Mouse (Mus musculus) right cerebral cortex, postnatal 10 days (tissue): ENCODE measurements around the gene 2410004B18Rik.

Experiments used
- DNase-seq, 2 experiments: peaks; one replicate each; pipeline ENCODE4 v3.0.0; 2021; ENCODE audit warnings: low spot score in 2 of 2

The 2410004B18Rik gene

DNA sequence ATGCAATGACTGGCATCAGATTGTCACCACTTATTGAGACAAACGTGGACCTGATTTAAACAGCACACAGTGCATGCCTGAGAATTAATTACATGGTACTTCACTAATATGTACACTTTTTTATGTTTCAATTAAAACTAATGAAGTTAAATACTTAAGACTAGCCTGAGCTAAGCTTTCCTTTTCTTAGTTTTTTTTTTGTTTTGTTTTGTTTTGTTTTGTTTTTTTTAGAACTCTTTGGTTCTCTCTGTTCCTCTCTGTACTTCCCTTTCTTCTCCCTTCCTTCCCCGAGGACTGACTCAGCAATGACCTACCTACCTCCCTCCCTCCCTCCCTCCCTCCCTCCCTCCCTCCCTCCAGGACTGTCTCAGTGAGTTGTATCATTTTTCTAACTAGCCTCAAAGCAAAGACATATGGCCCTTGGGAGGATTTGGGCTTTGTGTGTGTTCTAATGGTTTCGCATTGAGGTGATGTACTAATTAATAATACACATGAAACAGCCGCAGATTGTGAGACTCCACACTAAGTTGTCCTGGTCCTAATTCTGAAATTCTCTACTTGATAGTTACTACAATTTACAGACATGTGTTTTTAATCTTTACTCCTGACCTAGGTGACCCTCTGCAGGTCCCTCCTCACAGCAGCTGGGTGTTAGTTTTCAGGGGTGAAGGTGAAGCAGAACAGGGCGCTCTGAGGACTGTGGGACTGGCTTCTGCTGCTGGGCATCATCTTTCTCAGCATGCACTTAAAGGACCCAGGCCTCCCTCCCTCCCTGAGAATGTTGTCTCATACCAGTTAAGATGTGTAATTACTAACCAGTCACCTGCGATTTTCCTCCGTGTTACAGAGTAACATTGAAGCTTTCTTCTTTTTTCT lies 8.1 kb upstream of the 2410004B18Rik start:
- no peak for DNase-seq

DNA sequence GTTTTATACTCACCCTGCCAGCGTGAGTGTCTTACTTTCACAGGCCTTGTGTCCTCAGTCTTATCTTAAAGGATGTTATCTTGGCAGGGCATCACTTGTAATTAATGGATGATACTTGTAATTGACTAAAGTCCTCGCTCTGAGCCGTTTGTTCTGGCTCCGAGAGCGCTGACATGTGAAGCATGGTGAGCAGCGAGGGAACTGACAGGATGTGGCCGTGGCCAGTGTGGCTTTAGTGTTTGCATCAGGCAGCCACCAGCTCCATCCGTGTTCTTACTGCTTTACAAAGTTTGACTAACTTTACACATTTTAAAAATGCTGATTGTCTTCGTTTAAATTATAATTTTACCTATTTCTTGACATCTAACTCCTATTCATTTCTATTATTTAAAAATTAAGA lies 4.0 kb upstream of the 2410004B18Rik start:
- no peak for DNase-seq

DNA sequence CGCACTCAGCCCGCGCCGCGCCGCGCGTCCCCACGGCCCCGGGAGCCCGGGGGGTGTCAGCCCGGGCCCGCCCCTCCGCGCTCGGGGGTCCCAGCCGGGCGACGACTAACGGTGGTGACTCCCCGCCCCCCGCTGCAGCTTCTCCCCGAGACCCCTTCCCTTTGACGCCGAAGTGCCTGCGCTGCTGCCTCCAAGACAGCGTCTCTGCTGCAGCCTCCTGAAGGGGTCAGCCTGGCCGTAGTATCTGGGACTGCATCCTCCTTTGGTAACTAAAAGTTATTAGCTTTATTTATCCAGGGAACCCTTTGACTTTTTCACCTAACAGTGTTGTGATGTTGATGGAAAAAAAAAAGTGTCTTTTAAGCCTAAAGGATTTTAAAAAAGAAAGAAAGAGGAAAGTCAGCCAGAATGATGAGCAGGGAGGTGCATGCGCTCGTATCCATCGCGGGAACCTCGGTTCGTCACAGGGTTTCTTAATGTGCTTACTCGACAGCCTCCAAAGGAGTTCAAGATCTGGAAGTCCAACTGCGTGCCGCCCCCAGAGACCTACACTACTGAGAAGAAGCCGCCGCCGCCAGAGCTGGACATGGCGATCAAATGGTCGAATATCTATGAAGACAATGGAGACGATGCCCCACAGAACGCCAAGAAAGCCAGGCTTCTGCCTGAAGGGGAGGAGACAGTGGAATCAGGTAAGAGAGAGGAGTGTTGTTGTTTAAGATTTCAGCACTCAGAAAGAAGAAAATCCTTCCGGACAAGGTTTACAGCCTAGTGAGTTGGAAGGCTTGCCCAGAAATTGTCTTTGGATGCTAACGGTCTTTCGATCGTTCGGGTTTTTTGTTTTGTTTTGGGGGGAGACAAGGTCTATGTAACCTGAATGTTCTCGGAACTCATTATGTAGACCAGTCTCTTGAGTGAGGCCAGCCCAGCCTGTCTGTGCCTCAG lies 863 bp downstream of the 2410004B18Rik start:
- DNase-seq, result peak in 1 of 2 experiments; percentile 35

DNA sequence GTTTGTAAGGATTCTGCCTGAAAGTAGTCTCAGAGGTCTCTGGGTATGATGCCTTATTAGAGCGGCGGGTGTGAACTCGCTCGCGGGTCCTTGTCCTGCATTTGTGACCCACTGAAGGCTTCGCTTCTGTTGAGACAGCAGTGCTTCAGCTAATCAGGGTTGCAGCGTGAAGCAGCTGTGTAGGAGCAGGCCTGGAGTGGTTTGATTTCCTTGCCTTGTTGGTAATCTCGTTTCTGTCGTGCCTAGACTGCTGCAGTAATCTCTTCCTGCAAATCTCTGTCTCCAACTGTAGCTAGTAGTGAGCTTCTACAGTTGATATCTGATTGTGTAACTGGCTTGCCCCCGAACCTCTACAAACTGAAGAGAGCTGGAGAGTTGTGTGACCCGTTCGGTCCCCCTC lies 1.6 kb downstream of the 2410004B18Rik start:
- no peak for DNase-seq

DNA sequence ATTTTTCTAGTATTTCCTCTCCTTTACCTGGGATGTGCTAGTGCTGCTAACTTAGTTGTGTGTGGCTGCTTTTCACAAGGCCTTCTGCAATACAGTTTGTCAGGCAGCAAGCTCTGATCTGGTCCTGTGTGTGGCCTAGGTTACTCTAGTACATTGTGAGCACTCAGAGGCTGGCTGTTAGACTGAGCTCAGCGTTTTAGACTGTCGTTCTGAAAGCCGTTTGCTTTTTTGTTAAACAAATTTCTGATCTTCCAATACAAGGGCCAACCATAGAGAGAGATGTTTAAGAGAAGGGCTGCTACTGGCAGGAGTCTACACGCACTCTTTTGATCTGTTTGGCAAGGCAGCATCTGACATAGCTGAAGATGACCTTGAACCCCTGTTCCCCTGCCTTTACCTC lies 2.2 kb downstream of the 2410004B18Rik start:
- DNase-seq, result no peak

DNA sequence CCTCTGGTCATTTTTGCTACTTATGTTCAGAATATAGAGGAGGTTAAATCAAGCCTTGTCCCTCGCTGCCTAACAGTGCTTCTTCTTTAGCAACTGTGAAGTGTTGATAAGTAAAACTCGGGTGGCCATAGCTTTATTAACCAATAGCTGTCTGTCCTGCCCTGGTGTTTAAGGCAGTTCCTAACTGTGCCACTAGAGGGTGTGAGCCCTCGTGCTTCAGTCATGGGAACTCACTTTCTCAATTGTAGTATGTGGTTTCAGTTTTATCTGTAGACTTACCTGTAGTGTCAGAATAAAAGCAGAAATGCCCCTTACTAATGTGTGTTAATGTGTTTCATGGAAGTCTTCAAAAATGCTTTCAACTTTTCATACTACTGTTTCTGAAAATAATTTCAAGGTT lies 4.2 kb downstream of the 2410004B18Rik start:
- peak; percentile 62 to 72 for DNase-seq

DNA sequence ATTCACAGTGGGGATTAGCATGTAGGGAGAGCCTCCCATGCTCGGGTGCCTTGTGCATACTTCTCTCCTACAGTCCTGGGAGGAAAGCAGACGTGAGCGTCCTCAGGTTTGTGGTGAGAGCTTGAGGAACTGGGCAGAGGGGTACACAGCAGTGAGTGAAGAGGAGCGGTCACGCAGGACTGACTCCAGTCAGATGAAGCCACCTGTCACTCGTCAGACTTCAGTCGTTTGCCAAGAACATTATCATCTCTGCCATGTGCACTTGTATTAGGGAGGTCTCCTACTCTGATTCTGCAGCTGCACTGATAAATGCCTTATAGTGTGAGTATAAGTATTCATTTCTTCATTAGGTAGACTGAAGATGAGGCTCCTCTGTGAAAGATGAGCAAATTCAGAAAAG lies 6.5 kb downstream of the 2410004B18Rik start:
- DNase-seq, result no peak

DNA sequence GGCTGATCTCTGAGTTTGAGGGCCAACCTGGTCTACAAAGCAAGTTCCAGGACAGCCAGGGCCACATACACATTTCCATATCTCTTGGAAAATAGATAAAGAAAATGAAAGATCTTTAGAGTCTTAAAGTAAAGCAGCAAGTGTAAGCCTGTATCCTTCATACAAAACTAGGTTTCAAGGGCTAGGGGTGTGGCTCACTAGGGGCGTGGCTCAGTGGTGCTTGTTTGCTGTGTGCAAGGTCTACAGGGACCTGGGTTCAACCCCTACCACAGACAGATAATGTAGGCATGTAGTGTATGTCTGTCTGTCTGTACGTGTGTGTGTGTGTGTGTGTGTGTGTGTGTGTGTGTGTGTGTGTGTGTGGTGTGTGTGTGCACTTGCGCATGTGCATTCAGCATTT lies 8.1 kb downstream of the 2410004B18Rik start:
- no peak for DNase-seq

DNA sequence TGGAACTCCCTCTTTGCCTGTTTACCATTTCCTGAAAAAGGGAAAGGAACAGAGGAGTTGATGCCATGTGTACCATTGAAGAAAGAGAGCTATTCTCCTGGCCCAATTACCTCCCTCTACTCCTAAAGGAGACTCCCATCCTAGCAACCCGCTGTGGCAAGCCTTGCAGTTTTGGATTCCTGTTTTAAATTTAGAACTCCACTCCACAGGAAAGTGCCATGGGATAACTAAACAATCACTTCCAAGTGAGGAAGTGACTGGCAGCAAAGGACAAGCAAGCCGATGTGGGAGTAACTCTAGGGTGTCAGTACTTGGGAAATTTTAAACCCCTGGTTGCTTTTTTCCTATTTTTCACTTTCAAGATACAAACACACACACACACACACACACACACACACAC lies 8.8 kb downstream of the 2410004B18Rik start:
- DNase-seq, result no peak

DNA sequence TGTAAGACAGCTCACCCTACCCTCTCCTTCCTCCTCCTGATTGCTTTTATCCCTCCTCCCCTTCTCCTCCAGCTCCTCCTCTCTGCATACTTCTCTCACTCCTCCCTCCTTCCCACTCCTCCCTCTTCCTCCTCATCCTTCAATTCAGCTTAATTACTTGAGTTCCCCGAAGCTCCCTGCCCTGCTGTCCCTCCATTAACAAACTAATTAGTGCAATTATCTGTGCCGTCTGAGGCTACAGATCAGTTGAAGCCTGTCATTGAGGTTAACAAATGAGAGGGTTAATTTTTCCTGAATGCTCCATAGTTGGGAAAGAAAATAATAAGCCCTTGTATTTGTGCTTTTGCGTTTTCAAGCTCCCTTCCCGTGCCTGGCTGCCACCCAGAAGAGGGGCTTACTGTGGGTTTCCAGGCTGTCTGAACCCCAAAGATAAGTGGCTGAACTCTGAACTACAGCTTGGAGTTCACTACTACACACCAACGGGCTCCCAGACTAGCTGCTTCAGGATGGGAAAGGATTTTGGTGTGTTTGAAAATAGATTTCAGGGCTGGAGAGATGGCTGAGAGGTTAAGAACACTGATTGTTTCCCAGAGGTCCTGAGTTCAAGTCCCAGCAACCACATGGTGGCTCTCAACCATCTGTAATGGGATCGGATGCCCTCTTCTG lies 9.9 kb downstream of the 2410004B18Rik start:
- DNase-seq, result no peak

DNA sequence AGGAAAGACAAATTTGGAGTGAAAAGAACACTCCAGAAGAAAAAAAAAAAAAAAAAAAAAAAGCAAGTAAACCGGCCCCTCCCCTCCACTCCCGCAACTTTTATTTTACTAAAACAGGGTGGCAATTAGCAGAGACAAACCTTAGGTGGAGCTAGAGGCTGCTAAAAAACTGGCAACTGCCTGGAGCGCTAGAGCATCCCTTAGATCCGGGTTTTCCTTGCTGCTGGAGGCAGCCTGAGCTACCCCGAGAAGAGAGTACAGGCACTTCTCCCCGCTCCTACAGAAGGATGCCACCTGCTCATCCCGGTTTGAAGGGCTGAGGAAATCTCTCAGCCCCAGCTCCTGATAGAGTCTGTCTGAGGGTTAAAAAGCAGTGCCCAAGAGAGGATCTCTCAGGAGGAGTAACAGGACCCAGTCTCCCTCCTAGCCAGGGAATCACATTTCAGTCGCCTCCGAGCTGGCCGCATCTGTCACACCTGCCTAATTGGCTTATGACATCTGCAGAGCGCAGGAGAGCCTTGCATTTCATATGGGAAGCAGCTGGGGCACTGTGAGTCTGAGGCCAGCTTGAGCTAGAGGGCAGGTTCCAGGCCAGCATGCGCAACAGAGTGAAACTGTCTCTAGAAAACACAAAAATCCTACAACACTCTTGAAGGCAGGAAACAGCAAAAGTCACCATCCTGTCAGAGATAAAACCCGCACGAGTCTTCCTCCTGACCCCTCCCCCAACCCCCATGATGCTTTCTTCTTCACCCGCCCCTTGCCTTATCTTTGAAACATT lies 12.4 kb downstream of the 2410004B18Rik start:
- peak; percentile 74 to 75 for DNase-seq

DNA sequence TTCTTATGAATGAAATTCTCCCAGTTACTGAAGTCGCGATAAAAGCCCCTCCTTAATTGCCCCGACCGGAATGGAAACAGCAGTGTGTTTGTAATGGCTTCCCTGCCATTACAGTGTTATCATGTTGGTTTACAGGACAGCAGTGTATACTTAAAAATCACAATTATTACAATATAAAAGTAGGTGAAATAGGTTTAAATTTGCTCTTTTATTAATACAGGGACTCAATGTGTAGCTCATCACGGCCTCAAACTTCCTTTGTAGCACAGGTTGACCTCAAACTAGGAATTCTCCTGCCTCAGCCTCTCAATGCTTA lies 13.0 kb downstream of the 2410004B18Rik start:
- no peak for DNase-seq

DNA sequence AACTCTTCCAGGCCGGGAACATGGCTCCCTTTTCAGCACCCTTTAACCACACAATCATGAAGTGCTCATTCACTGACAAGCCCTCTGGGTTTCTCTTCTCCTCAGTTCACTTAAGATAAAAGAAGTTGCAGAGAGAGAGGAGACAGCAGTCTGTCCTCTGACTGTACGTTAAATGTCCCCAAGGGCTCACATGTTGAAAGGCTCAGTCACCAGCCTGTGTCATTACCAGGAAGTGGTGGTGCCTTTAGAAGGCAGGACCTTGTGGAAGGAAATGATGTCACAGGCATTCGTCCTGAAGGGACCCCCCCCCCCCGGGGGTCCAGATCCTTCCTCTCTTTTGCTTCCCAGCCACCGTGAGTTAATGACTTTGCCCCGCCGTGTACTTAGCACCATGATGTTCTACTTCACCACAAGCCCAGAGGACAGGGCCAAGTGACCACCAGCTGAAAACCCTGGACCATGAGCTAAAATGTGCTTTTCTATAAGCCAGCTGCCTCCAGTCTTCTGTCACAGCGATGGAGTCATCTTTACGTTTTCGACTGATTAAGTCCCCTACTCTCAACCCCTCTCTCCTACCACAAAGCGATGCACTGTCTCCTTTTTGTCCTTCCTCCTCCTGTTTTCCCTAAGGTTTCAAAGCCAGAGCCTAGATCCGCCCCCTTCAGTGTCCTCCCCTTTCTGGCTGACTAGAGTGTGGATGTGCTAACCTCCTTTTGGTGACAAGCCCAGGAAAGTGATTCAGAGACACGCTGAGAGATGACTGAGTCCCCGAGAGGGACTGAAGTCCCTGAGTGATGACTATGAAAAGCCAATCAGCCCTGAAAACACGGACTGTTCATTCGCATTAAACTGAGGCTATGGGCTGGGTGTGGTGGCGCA lies 13.7 kb downstream of the 2410004B18Rik start:
- no peak for DNase-seq

DNA sequence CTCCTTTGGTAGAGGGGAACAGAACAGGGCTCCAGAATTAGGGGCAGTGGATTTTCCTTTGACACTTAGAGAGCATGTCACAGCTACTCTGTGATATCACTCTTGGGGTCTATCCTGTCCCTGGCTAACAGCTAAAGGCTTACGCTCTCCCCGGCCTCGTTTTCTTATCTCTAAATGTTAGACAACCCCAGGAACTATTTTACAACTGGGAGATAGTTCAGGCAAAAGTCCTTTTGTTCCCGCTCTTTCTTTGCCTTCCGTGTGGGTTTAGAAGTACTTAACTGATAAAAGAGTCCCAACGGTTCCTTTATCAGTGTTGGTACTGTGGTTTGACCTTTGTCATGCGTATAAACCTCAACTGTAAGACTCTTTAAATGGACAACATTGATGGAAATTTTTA lies 15.1 kb downstream of the 2410004B18Rik start:
- no peak for DNase-seq

DNA sequence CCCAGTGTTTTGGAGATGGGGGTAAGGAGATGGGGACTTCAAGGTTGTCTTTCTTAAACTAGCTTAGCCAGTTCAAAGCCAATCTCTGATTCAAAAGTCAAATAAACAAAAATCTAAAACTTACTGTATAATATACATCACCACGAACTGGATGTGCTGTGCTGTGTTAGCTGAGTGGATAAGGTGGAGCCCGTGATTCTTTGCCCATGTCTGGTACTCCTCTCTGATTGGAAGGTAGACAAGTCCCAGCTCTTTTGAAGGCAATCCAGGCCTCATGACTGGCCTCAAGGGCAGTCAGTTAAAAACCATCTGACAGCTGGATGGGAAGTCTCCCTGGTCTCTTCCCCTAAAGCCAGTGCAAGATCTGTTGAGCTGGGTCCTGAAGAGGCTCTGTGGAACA lies 15.6 kb downstream of the 2410004B18Rik start:
- no peak for DNase-seq

DNA sequence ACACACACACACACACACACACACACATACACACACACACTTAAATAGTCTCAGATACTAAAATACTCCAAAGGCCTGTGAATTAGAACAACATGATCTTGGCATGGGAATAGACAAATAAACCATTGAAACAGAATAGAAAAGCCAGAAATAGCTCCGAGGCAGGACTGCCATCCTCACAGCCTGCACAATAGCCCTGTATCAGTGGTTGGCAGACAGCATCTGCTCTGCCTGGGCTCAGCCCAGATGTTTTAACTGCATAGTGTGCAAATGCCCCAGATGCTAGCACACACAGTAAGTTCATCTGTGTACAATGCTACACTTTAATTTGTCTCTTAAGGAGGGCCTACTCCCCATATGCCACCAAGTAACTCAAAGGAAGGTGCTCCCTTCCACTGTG lies 22.0 kb downstream of the 2410004B18Rik start:
- DNase-seq, result no peak

DNA sequence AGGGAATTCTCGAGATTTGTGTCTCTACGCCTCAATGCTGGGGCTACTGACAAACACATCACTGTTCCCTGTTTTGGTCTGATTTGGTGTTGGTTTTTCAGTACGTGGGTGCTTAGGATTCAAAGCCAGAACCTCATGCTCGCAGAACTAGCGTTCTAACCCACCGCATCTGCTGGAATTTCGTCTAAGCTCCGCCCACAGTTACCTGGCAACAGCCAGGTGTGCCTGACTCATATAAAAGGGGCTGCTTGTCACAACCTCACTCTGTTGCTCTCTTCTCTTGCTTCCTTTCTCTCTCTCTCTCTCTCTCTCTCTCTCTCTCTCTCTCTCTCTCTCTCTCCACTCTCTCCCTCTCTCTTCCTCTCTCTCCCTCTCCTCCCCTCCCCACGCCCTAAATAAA lies 24.6 kb downstream of the 2410004B18Rik start:
- no peak for DNase-seq

DNA sequence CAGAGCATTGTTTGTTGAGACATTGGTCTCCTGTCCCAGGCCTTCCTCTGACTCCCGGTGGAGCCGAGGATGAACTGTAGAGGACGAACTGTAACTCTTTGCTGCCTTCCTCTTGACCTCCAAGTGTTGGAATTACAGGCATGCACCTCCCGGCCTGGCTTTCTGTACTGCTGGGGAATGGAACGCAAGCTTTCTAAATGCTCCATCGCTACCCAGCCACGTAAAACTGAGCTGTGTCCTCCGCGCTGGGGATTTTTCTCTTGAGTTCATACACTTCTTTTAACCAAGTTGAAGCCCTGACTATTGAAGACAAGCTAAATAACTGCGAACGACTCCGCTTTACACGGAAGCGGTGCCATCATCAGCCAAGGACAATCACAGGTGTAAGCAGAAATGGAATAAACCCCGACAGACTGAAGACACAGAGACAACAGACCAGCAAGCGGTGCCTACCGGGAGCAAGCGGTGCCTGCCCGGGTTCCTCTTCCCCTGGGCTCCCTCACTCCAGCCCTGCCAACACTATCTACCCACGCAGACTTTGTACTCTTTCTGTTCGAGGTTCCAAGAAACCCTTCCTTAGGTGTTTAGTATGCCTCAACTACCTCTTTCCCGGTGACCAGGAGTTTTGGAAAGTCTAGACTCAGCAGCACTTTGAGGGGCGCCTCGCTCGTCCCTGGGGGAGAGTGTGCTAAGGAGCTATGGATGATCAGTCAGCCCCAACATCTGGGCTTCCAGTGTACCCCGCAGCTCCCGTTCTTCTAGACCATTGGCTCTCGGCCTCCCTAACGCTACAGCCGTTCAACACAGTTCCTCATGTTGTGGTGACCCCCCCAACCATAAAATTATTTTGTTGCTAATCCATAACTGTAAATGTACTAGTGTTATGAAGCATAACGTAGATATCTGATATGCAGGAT lies 25.5 kb downstream of the 2410004B18Rik start:
- no peak for DNase-seq

DNA sequence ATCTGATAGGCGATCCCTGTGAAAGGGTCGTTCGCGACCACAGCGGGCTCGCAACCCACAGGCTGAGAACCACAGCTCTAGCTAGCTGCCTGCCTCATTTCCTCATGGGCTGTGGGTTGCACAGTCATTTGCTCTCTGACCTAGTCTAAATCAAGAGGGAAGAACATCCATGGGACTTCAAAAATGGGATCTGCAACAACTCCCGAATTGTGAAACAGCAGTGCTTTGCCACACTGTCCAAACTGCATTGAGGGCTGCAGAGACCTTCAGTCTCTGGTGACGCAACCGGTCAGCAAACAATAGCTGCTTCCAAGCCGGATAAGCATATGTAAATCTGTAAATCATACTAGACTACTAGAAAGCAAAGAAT lies 26.2 kb downstream of the 2410004B18Rik start:
- DNase-seq, result no peak

DNA sequence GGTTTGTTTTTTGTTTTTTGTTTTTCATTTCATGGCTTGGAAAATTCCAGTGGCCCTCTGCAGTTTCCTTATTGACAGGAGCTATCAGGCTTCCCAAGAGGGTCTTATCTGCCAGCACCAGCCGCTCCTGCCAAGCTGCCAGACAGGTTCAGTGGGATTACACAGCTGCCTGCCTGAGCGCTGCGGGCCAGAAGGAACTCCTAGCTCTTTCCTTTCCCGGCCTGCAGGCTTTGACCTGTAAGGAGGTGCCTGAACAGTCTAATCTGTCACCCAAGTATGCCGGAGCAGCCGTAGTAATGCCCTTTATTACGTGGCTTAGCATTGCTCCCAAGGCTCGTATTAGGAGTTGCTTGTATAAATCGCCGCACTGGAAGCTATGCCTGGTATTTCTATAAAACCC lies 26.7 kb downstream of the 2410004B18Rik start:
- no peak for DNase-seq
